Mouse (Mus musculus): ENCODE measurements around the gene 9530077C05Rik. TPM values are rescaled to one million over a fixed set of nuclear protein-coding genes. Genes with fewer than 3 reads are reported as not detected.

9530077C05Rik gene
- polyA plus RNA-seq (2015; fragmentation: Nextera tagmentation; extraction: Ambion mirVana), result 4.9 and 7.5 TPM in 2 replicates

GRCm38 (mm10) chr9:22411002-22411857 lies at the start of gene 9530077C05Rik:
9530077C05Rik (plus strand) TSS chr9:22411513.
- H3K4me3 ChIP-seq (ENCODE audit: low read length), result peak within 1 kb of the TSS; percentile 68
- peak; percentile 99 for ATAC-seq (ENCODE audit: low read depth)
- H3K27ac ChIP-seq (ENCODE audit: low read length), result no peak within 1 kb of the TSS
- peak within 1 kb of the TSS; percentile 87 for H3K4me2 ChIP-seq (ENCODE audit: low read depth, low read length)
- WGBS, result under 1% methylated on average over 43 of the region's 43 CpGs
- no peaks in the 10 kb centered on the region for H3K36me3 ChIP-seq (ENCODE audit: control insufficient read depth, insufficient read depth, low read length)
- peak within 1 kb of the TSS; percentile 70 for H3K9ac ChIP-seq (ENCODE audit: low read length)
- no peaks in the 10 kb centered on the region for H3K9me3 ChIP-seq (ENCODE audit: control insufficient read depth, low read length)
- peaks cover 3% of the 10 kb centered on the region; the same call in 1 of the 2 replicates for H3K4me1 ChIP-seq (replicated peaks; ENCODE audit: control insufficient read depth, insufficient read depth, low read length)
- no peaks in the 10 kb centered on the region for H3K27me3 ChIP-seq (ENCODE audit: control insufficient read depth, insufficient read depth, low read depth, low read length)

- WGBS, result 77% methylated on average over 2 of the region's 2 CpGs
- Histone ChIP-seq H3K36me3 (ENCODE audit: control insufficient read depth, insufficient read depth, low read length) (peaks cover 41% of the 10 kb centered on the region), H3K4me3 (ENCODE audit: low read length) (no peak overlapping the region), H3K27ac (ENCODE audit: low read length) (no peak overlapping the region), H3K9me3 (ENCODE audit: control insufficient read depth, low read length) (no peaks in the 10 kb centered on the region), H3K27me3 (ENCODE audit: control insufficient read depth, insufficient read depth, low read depth, low read length) (no peaks in the 10 kb centered on the region), H3K4me1 (replicated peaks; ENCODE audit: control insufficient read depth, insufficient read depth, low read length) (no peaks in the 10 kb centered on the region), H3K4me2 (ENCODE audit: low read depth, low read length) (no peak overlapping the region), H3K9ac (ENCODE audit: low read length) (no peak overlapping the region)
- ATAC-seq (ENCODE audit: low read depth), result no peak
Measured at GRCm38 (mm10) chr9:22366221-22366620, 45.1 kb upstream of the 9530077C05Rik start.

- Histone ChIP-seq H3K27me3 (ENCODE audit: control insufficient read depth, insufficient read depth, low read depth, low read length) (no peaks in the 10 kb centered on the region), H3K9me3 (ENCODE audit: control insufficient read depth, low read length) (no peaks in the 10 kb centered on the region), H3K36me3 (ENCODE audit: control insufficient read depth, insufficient read depth, low read length) (peaks cover 42% of the 10 kb centered on the region), H3K4me2 (ENCODE audit: low read depth, low read length) (no peak overlapping the region), H3K9ac (ENCODE audit: low read length) (no peak overlapping the region), H3K4me3 (ENCODE audit: low read length) (no peak overlapping the region), H3K4me1 (replicated peaks; ENCODE audit: control insufficient read depth, insufficient read depth, low read length) (no peaks in the 10 kb centered on the region), H3K27ac (ENCODE audit: low read length) (no peak overlapping the region)
- ATAC-seq (ENCODE audit: low read depth), result no peak
- 93% methylated on average over 10 of the region's 10 CpGs for WGBS
Measured at GRCm38 (mm10) chr9:22366621-22367020, 44.7 kb upstream of the 9530077C05Rik start.

- Histone ChIP-seq H3K4me1 (replicated peaks; ENCODE audit: control insufficient read depth, insufficient read depth, low read length) (no peaks in the 10 kb centered on the region), H3K4me3 (ENCODE audit: low read length) (no peak overlapping the region), H3K4me2 (ENCODE audit: low read depth, low read length) (no peak overlapping the region), H3K9me3 (ENCODE audit: control insufficient read depth, low read length) (no peaks in the 10 kb centered on the region), H3K27me3 (ENCODE audit: control insufficient read depth, insufficient read depth, low read depth, low read length) (no peaks in the 10 kb centered on the region), H3K9ac (ENCODE audit: low read length) (no peak overlapping the region), H3K36me3 (ENCODE audit: control insufficient read depth, insufficient read depth, low read length) (peaks cover 43% of the 10 kb centered on the region), H3K27ac (ENCODE audit: low read length) (no peak overlapping the region)
- WGBS, result 66% methylated on average over 6 of the region's 6 CpGs
- no peak for ATAC-seq (ENCODE audit: low read depth)
Measured at GRCm38 (mm10) chr9:22368030-22368429, 43.3 kb upstream of the 9530077C05Rik start.

- Histone ChIP-seq H3K9me3 (ENCODE audit: control insufficient read depth, low read length) (no peaks in the 10 kb centered on the region), H3K27me3 (ENCODE audit: control insufficient read depth, insufficient read depth, low read depth, low read length) (no peaks in the 10 kb centered on the region), H3K4me3 (ENCODE audit: low read length) (no peak overlapping the region), H3K4me2 (ENCODE audit: low read depth, low read length) (no peak overlapping the region), H3K36me3 (ENCODE audit: control insufficient read depth, insufficient read depth, low read length) (peaks cover 53% of the 10 kb centered on the region), H3K27ac (ENCODE audit: low read length) (no peak overlapping the region), H3K4me1 (replicated peaks; ENCODE audit: control insufficient read depth, insufficient read depth, low read length) (no peaks in the 10 kb centered on the region), H3K9ac (ENCODE audit: low read length) (no peak overlapping the region)
- ATAC-seq (ENCODE audit: low read depth), result no peak
- WGBS, result 96% methylated on average over 4 of the region's 4 CpGs
Measured at GRCm38 (mm10) chr9:22372760-22373159, 38.6 kb upstream of the 9530077C05Rik start.

GRCm38 (mm10) chr9:22376086-22376485 lies 35.2 kb upstream of the 9530077C05Rik start:
- peaks cover 60% of the 10 kb centered on the region for H3K36me3 ChIP-seq (ENCODE audit: control insufficient read depth, insufficient read depth, low read length)
- H3K9ac ChIP-seq (ENCODE audit: low read length), result no peak overlapping the region
- H3K27me3 ChIP-seq (ENCODE audit: control insufficient read depth, insufficient read depth, low read depth, low read length), result no peaks in the 10 kb centered on the region
- 87% methylated on average over 5 of the region's 5 CpGs for WGBS
- H3K4me3 ChIP-seq (ENCODE audit: low read length), result no peak overlapping the region
- H3K27ac ChIP-seq (ENCODE audit: low read length), result no peak overlapping the region
- no peak overlapping the region for H3K4me2 ChIP-seq (ENCODE audit: low read depth, low read length)
- no peaks in the 10 kb centered on the region for H3K4me1 ChIP-seq (replicated peaks; ENCODE audit: control insufficient read depth, insufficient read depth, low read length)
- no peak for ATAC-seq (ENCODE audit: low read depth)
- no peaks in the 10 kb centered on the region for H3K9me3 ChIP-seq (ENCODE audit: control insufficient read depth, low read length)

- peaks cover 15% of the 10 kb centered on the region for H3K4me1 ChIP-seq (replicated peaks; ENCODE audit: control insufficient read depth, insufficient read depth, low read length)
- H3K4me3 ChIP-seq (ENCODE audit: low read length), result no peak overlapping the region
- no peak overlapping the region for H3K4me2 ChIP-seq (ENCODE audit: low read depth, low read length)
- H3K27me3 ChIP-seq (ENCODE audit: control insufficient read depth, insufficient read depth, low read depth, low read length), result no peaks in the 10 kb centered on the region
- no peak for ATAC-seq (ENCODE audit: low read depth)
- H3K9ac ChIP-seq (ENCODE audit: low read length), result no peak overlapping the region
- H3K9me3 ChIP-seq (ENCODE audit: control insufficient read depth, low read length), result no peaks in the 10 kb centered on the region
- H3K36me3 ChIP-seq (ENCODE audit: control insufficient read depth, insufficient read depth, low read length), result peaks cover 11% of the 10 kb centered on the region
- WGBS, result 52% methylated on average over 2 of the region's 2 CpGs
- no peak overlapping the region for H3K27ac ChIP-seq (ENCODE audit: low read length)
Measured at GRCm38 (mm10) chr9:22385890-22386289, 25.4 kb upstream of the 9530077C05Rik start.

- WGBS, result 13% methylated on average over 6 of the region's 6 CpGs
Measured at GRCm38 (mm10) chr9:22387901-22388300, 23.4 kb upstream of the 9530077C05Rik start.

GRCm38 (mm10) chr9:22388401-22388980 lies 22.8 kb upstream of the 9530077C05Rik start:
- H3K27me3 ChIP-seq (ENCODE audit: control insufficient read depth, insufficient read depth, low read depth, low read length), result no peaks in the 10 kb centered on the region
- ATAC-seq (ENCODE audit: low read depth), result peak; percentile 77
- no peaks in the 10 kb centered on the region for H3K9me3 ChIP-seq (ENCODE audit: control insufficient read depth, low read length)
- H3K4me2 ChIP-seq (ENCODE audit: low read depth, low read length), result peak overlapping the region; percentile 72
- under 1% methylated on average over 41 of the region's 41 CpGs for WGBS
- peak overlapping the region; percentile 94 for H3K27ac ChIP-seq (ENCODE audit: low read length)
- H3K9ac ChIP-seq (ENCODE audit: low read length), result peak overlapping the region; percentile 76
- peak overlapping the region; percentile 91 for H3K4me3 ChIP-seq (ENCODE audit: low read length)
- peaks cover 15% of the 10 kb centered on the region for H3K4me1 ChIP-seq (replicated peaks; ENCODE audit: control insufficient read depth, insufficient read depth, low read length)
- no peaks in the 10 kb centered on the region for H3K36me3 ChIP-seq (ENCODE audit: control insufficient read depth, insufficient read depth, low read length)

More at GRCm38 (mm10) chr9:22387901-22388300, 23.4 kb upstream of the 9530077C05Rik start:
- H3K9me3 ChIP-seq (ENCODE audit: control insufficient read depth, low read length), result no peaks in the 10 kb centered on the region
- H3K27ac ChIP-seq (ENCODE audit: low read length), result peak overlapping the region; percentile 94
- H3K4me1 ChIP-seq (replicated peaks; ENCODE audit: control insufficient read depth, insufficient read depth, low read length), result peaks cover 15% of the 10 kb centered on the region
- peak overlapping the region; percentile 72 for H3K4me2 ChIP-seq (ENCODE audit: low read depth, low read length)
- H3K4me3 ChIP-seq (ENCODE audit: low read length), result peak overlapping the region; percentile 91
- H3K9ac ChIP-seq (ENCODE audit: low read length), result peak overlapping the region; percentile 76
- no peaks in the 10 kb centered on the region; the same call in 1 of the 2 replicates for H3K36me3 ChIP-seq (ENCODE audit: control insufficient read depth, insufficient read depth, low read length)
- H3K27me3 ChIP-seq (ENCODE audit: control insufficient read depth, insufficient read depth, low read depth, low read length), result no peaks in the 10 kb centered on the region
- no peak for ATAC-seq (ENCODE audit: low read depth)

All from lung, embryonic 16.5 days (tissue).